Mouse (Mus musculus) ovary, postnatal 36 days (tissue): Measurements from ENCODE around the gene Plekho1.

Experiments used
- DNase-seq: peaks from one replicate; pipeline ENCODE4 v3.0.0; 2022; ENCODE audit warnings: low spot score, mixed read lengths

Gene Plekho1

GRCm38 (mm10) chr3:95950763-95951551 lies 44.8 kb downstream of the Plekho1 start:
- DNase-seq: peak; percentile 87

DNA sequence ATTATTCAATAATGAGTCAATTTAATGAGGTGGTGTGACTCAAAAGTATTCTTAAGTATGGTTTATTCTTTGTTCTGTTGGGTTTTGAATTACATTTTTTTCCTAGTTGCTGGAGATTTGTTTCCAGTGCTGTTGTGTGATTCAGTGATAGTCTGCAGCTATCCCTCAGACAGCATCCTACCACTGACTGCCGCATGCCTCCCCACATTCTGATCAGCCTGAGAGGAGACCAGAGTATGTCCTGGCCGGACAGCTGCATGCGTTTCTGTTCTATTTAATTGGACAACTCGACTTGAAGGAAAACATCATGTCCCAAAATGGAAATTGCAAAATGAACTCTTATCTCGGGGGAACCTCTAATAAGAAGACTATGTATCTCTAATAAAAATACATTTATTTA lies 47.5 kb downstream of the Plekho1 start:
- no peak for DNase-seq

- DNase-seq: no peak
Measured at GRCm38 (mm10) chr3:95945731-95946240, 50.0 kb downstream of the Plekho1 start.

DNA sequence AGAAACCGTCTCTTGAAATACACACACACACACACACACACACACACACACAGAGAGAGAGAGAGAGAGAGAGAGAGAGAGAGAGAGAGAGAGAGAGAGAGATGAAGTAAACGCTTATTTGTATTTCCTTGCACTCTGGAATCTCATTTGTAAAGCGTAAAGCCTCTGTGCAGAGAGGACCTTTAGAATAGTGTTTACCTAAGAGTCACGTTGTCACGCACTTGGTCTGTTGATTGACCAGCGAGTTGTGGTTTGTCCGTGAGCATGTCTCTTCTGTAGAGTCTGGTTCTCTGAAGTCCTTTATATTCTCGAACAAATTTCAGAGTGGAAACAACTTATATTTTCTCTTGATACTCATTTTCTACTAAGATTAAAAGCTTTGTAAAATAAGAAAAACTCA lies 51.1 kb downstream of the Plekho1 start:
- no peak for DNase-seq

DNA sequence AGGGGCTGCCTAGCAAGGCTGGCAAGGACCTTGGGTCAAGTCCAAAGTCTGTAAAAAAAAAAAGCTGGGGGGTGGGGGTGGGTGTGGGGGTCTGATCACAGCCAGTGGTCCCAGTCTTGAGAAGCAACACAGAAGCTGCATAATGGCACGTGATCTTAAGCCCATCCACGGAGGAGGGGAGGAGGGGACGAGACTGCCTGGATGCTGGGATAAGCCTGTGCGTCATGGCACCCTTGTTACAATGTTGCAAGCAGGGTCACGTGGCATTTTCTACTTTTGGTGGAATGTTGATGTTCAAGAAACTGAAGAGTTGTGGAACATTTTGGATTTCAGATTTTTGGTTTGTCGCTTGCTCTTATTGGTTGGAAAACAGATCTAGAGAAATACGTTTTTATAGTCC lies 52.6 kb downstream of the Plekho1 start:
- DNase-seq: no peak

GRCm38 (mm10) chr3:95942749-95943148 lies 53.1 kb downstream of the Plekho1 start:
- no peak for DNase-seq

GRCm38 (mm10) chr3:95938835-95939234 lies 57.0 kb downstream of the Plekho1 start:
- DNase-seq: no peak
